Mouse (Mus musculus): ENCODE measurements around the gene Lrwd1.

DNA sequence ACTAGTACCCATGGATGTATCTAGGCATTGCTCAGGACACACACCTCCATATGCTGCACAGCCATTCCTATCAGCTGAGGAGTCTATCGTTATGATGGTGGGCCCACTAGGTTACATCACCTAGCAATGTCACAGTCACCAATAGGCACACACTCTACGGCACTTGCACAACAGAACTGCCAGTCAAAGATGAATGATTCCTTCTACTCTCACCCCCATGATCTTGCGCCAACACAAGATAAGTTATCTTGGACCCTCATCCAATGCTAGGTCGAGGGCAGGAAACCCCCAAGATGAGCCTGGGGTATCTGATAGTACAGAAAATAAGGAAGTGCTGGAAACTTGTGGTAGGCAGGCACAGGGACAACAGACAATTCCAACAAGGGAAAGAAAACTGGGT, 47.0 kb upstream of the Lrwd1 start:
- TF ChIP-seq CTCF (conservative IDR thresholded peaks at IDR 0.05; ENCODE audit: insufficient read depth, insufficient read length, low read depth, low read length) (no peak), POLR2A (IDR thresholded peaks at IDR 0.05; ENCODE audit: low read depth, low read length) (no peak)

All from kidney, adult 2 months (tissue).